Mouse (Mus musculus) erythroblast, embryonic 14.5 days (primary cell): Measurements from ENCODE around the gene Zfp827.
"Not testable (repeated sequence)": the region's sequence is repeated elsewhere in the genome, so short reads cannot be mapped to it uniquely, and the experiment has no call there.

Experiments used
- GATA1 ChIP-seq: IDR thresholded peaks from 2 replicates; pipeline ENCODE4 v1.6.1; 2012; ENCODE audit warnings: low read length, inconsistent platforms, mixed read lengths
- TAL1 ChIP-seq: IDR thresholded peaks from 3 replicates; pipeline ENCODE4 v1.6.1; 2012; ENCODE audit warnings: low read length, inconsistent platforms, mixed read lengths

DNA sequence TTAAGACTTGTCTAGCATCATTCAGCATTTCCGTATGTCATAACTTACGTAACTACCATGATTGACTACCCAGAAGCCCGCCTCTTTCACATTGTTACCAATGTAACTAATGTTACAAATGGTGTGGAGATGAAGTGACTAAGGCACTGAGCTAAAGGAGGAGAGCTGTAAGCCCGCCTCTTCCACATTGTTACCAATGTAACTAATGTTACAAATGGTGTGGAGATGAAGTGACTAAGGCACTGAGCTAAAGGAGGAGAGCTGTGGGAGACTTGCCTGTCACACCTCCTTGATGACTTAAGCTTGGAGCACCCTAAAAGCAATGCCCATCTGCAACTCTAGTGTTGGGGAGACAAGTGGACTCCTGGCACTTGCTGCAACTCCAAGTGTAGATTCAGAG lies 100.3 kb downstream of the Zfp827 start:
- TF ChIP-seq GATA1, TAL1: not testable (repeated sequence)
